Mouse (Mus musculus) erythroblast, embryonic 14.5 days (primary cell): ENCODE results near the gene Timm44.

ENCODE experiments used
- GATA1 ChIP-seq: IDR thresholded peaks from 2 replicates; pipeline ENCODE4 v1.6.1; 2012; ENCODE audit warnings: low read length, inconsistent platforms, mixed read lengths
- TAL1 ChIP-seq: IDR thresholded peaks from 3 replicates; pipeline ENCODE4 v1.6.1; 2012; ENCODE audit warnings: low read length, inconsistent platforms, mixed read lengths

GRCm38 (mm10) chr8:4245737-4246136, 30.0 kb downstream of the Timm44 start:
- TF ChIP-seq GATA1: no peak
- no peak for TF ChIP-seq TAL1
